Mouse (Mus musculus) intestine, postnatal 0 days (tissue): ENCODE measurements at regions not wholly inside any gene's neighbourhood (a gene's known extent, or its start where the extent isn't known, plus 50 kb on each side); places are given as distances from the start of the nearest gene placed in this dataset.

ENCODE experiments used
- ATAC-seq: fragments of 200-750 bp; cut with Nextera tagmentation; 2 replicates; pipeline ENCODE4 v1.8.0; 2017; ENCODE audit warnings: mild to moderate bottlenecking, moderate TSS enrichment, moderate library complexity
- H3K27ac ChIP-seq: fragments of 300-500 bp; sonication (generic); 2 replicates; pipeline ENCODE4 v1.5.1; 2014; ENCODE audit warnings: mild to moderate bottlenecking, low read depth, low read length, moderate library complexity
- H3K27me3 ChIP-seq: fragments of 300-500 bp; sonication (generic); replicated peaks from 2 replicates; pipeline ENCODE4 v1.6.1; 2014; ENCODE audit warnings: low read length, mixed read lengths; ENCODE audit not compliant: control insufficient read depth, insufficient read depth
- H3K36me3 ChIP-seq: fragments of 300-500 bp; sonication (generic); 2 replicates; pipeline ENCODE4 v1.6.1; 2014; ENCODE audit warnings: mild to moderate bottlenecking, moderate library complexity; ENCODE audit not compliant: control insufficient read depth, insufficient read depth
- H3K4me1 ChIP-seq: fragments of 300-500 bp; sonication (generic); replicated peaks from 2 replicates; pipeline ENCODE4 v1.6.1; 2014; ENCODE audit warnings: antibody characterized with exemption, low read length, mixed read lengths; ENCODE audit not compliant: control insufficient read depth, insufficient read depth
- H3K4me2 ChIP-seq: fragments of 300-500 bp; sonication (generic); replicated peaks from 2 replicates; pipeline ENCODE4 v1.6.1; 2014; ENCODE audit warnings: low read depth, mild to moderate bottlenecking, moderate library complexity
- H3K4me3 ChIP-seq: fragments of 300-500 bp; sonication (generic); 2 replicates; pipeline ENCODE4 v1.5.1; 2014; ENCODE audit warnings: low read depth, low read length
- H3K9ac ChIP-seq: fragments of 300-500 bp; sonication (generic); 2 replicates; pipeline ENCODE4 v1.6.1; 2014; ENCODE audit warnings: mild to moderate bottlenecking, low read depth, low read length
- H3K9me3 ChIP-seq: fragments of 300-500 bp; sonication (generic); 2 replicates; pipeline ENCODE4 v1.6.1; 2016; ENCODE audit warnings: mixed run types; ENCODE audit not compliant: control insufficient read depth
- CTCF ChIP-seq: sonication (generic); IDR thresholded peaks from 2 replicates; pipeline ENCODE4 v1.5.1; 2016; ENCODE audit warnings: low read depth, mild to moderate bottlenecking, control low read depth, antibody characterized with exemption, moderate library complexity
- WGBS: fragments of 180-500 bp; shearing (Covaris S2); extraction: QIAGEN DNeasy Blood & Tissue Kit; methylation state at CpG from one replicate; pipeline ENCODE4 v1.1.7; 2014; 5-methylcytosine and 5-hydroxymethylcytosine counted together

GRCm38 (mm10) chr4:26965831-26966230 is 619.1 kb upstream of the Manea start:
- H3K27ac ChIP-seq, result no peak overlapping the region
- no peak overlapping the region for H3K4me2 ChIP-seq
- ATAC-seq, result no peak
- H3K9me3 ChIP-seq, result no peaks in the 10 kb centered on the region
- H3K4me3 ChIP-seq, result no peak overlapping the region
- no peak for TF ChIP-seq CTCF
- no peak overlapping the region for H3K9ac ChIP-seq
- 81% methylated on average over 2 of the region's 2 CpGs for WGBS
- no peaks in the 10 kb centered on the region for H3K36me3 ChIP-seq
- H3K27me3 ChIP-seq, result no peaks in the 10 kb centered on the region
- H3K4me1 ChIP-seq, result no peaks in the 10 kb centered on the region

DNA sequence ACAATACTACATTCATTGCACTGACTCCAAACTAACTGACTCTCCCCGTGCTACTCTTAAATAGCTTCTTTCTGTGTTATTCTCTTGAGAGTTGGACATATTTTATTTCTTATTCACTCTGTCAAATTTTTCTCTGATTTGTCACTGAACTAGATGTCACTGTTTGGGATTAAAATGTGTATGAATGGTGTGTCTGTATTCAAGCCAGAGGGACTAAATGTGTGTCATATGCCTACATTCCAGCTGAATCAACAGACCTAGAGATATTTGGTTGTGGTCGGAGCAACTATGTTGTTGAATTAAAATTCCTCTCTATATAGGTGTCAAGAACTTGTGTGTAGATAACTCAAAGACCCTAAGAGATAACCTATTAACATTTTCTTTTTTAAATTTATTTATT is 618.2 kb upstream of the Manea start:
- WGBS, result 85% methylated on average over 2 of the region's 2 CpGs
- no peak for TF ChIP-seq CTCF
- no peak for ATAC-seq

DNA sequence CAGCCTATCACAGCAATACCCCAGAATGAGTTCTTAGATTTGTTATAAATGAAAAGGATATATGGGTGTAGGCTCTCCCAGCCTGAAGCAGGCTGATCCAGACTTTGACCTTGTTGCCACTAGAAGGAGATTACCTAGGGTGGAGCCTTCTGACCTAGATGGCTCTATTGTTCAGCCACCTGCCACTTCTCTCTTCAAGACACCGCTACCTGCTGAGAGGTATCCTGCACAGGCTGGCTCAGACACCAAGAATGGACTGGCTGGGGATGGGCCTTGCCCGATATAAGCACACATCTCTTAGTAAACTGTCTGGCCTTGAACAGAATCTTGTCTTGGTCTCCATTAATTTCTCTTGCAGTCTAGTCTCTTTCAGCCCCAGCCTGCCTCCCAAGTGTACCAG is 597.9 kb upstream of the Manea start:
- 85% methylated on average over 2 of the region's 2 CpGs for WGBS
- no peak overlapping the region for H3K9ac ChIP-seq
- no peak for TF ChIP-seq CTCF
- H3K27ac ChIP-seq, result no peak overlapping the region
- H3K9me3 ChIP-seq, result no peaks in the 10 kb centered on the region
- H3K27me3 ChIP-seq, result no peaks in the 10 kb centered on the region
- ATAC-seq, result no peak
- H3K4me1 ChIP-seq, result no peaks in the 10 kb centered on the region
- no peaks in the 10 kb centered on the region for H3K36me3 ChIP-seq
- H3K4me2 ChIP-seq, result no peak overlapping the region
- H3K4me3 ChIP-seq, result no peak overlapping the region

More for the DNA sequence above, 618.2 kb upstream of the Manea start:
- Histone ChIP-seq H3K36me3 (no peaks in the 10 kb centered on the region), H3K27ac (no peak overlapping the region), H3K4me3 (no peak overlapping the region), H3K4me2 (no peak overlapping the region), H3K27me3 (no peaks in the 10 kb centered on the region), H3K9ac (no peak overlapping the region), H3K4me1 (no peaks in the 10 kb centered on the region), H3K9me3 (no peaks in the 10 kb centered on the region)

DNA sequence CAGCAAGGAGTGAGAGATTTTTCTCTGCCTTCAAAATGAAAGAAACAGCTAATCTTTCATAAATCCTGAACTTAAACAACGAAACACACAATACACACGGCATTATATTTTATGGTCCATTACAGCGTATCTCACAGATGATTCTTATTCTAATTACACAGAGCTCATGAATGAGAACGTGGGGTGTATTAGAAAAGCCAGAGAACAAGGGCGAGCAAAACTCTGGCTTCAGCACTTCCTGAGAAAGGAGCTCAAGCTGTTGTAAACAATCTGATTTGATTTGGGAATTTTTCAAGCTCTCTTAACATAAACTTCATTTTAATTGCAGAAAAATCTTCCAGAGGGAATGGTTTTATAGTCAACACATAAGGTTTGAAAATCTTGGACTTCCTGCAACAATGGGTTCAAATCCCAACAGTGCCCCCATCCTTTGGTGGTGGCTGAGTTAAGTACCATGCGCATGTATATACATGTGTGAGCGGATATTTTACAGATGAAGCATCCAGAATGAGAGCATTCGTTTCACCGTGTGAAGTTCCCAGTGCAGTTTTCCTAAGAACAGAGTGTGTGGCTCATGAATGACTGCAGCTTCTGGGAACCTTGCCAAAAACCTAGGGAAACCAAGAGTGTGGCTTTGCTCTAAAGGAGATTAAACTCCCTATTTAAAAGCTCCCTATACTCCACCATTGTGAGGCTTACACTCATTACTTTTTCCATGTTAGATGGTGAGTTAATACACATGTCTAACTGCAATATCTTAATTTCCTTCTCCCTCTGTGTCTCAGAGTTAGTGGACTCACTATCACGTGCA is 587.5 kb upstream of the Manea start:
- H3K27me3 ChIP-seq, result no peaks in the 10 kb centered on the region
- no peak for ATAC-seq
- no peaks in the 10 kb centered on the region for H3K9me3 ChIP-seq
- no peak overlapping the region for H3K4me2 ChIP-seq
- no peak overlapping the region for H3K4me3 ChIP-seq
- WGBS, result 57% methylated on average over 10 of the region's 10 CpGs
- H3K9ac ChIP-seq, result no peak overlapping the region
- H3K4me1 ChIP-seq, result no peaks in the 10 kb centered on the region
- TF ChIP-seq CTCF, result no peak
- no peaks in the 10 kb centered on the region for H3K36me3 ChIP-seq
- no peak overlapping the region for H3K27ac ChIP-seq

GRCm38 (mm10) chr4:26929879-26930481 is 583.3 kb upstream of the Manea start:
- H3K4me2 ChIP-seq, result no peak overlapping the region
- H3K27ac ChIP-seq, result no peak overlapping the region
- ATAC-seq, result no peak
- H3K27me3 ChIP-seq, result no peaks in the 10 kb centered on the region
- H3K9ac ChIP-seq, result no peak overlapping the region
- no peaks in the 10 kb centered on the region for H3K36me3 ChIP-seq
- WGBS, result 67% methylated on average over 6 of the region's 6 CpGs
- H3K4me1 ChIP-seq, result no peaks in the 10 kb centered on the region
- TF ChIP-seq CTCF, result peak; percentile 65
- no peak overlapping the region for H3K4me3 ChIP-seq
- H3K9me3 ChIP-seq, result no peaks in the 10 kb centered on the region

GRCm38 (mm10) chr4:26926060-26926459 is 579.4 kb upstream of the Manea start:
- H3K4me3 ChIP-seq, result no peak overlapping the region
- H3K27ac ChIP-seq, result no peak overlapping the region
- H3K9me3 ChIP-seq, result no peaks in the 10 kb centered on the region
- 80% methylated on average over 3 of the region's 3 CpGs for WGBS
- ATAC-seq, result no peak
- H3K27me3 ChIP-seq, result no peaks in the 10 kb centered on the region
- no peak for TF ChIP-seq CTCF
- no peaks in the 10 kb centered on the region for H3K36me3 ChIP-seq
- H3K4me1 ChIP-seq, result no peaks in the 10 kb centered on the region
- H3K4me2 ChIP-seq, result no peak overlapping the region
- no peak overlapping the region for H3K9ac ChIP-seq
